Mouse (Mus musculus) olfactory bulb, adult 2 months (tissue): Measurements from ENCODE around the gene Samd4b.

Source experiments
- CTCF ChIP-seq: fragments of 200-500 bp; IDR thresholded peaks from 2 replicates; pipeline ENCODE4 v1.5.1; 2012; ENCODE audit warnings: low read depth, mild to moderate bottlenecking, low read length, moderate library complexity; ENCODE audit not compliant: insufficient read depth
- POLR2A ChIP-seq: fragments of 200-500 bp; IDR thresholded peaks from 2 replicates; pipeline ENCODE4 v1.6.1; 2012; ENCODE audit warnings: mild to moderate bottlenecking, low read depth, low read length, moderate library complexity; ENCODE audit not compliant: insufficient read depth

DNA sequence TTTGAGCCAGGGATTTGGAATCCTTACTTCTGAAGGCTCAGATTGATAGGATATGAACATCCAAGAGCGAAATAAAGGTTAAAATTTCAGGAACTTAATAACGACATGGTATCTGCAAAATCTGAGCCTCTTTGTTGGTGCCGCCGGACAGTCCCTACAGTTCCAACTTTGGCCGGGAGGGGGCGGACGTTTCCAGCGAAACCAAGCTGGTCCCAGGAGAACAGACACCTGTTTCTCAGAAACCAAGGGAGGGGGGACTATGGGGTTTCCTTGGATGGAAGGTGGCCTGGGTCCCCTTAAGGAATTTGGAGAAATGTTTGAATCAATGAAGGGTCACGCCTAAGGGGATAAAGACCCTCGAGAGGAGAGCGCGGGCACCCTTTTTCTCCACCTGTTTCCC lies 151.5 kb downstream of the Samd4b start:
- peak; percentile 87 for TF ChIP-seq CTCF
- no peak for TF ChIP-seq POLR2A
